Mouse (Mus musculus) heart, adult 2 months (tissue): ENCODE data around the gene Akap2.

Source experiments
- CTCF ChIP-seq: fragments of 200-600 bp; IDR thresholded peaks from 2 replicates; pipeline ENCODE4 v1.8.1; 2022; ENCODE audit warnings: antibody characterized with exemption, mild to moderate bottlenecking, moderate library complexity
- EP300 ChIP-seq: fragments of 200-500 bp; IDR thresholded peaks from 2 replicates; pipeline ENCODE4 v1.6.1; 2011; ENCODE audit warnings: low read depth, low read length, control low read depth; ENCODE audit not compliant: insufficient read depth
- POLR2A ChIP-seq: fragments of 200-500 bp; IDR thresholded peaks from 2 replicates; pipeline ENCODE4 v1.6.1; 2011; ENCODE audit warnings: mild to moderate bottlenecking, low read depth, low read length, control low read depth; ENCODE audit not compliant: insufficient read depth

GRCm38 (mm10) chr4:57867454-57867853, 150.0 kb downstream of the Akap2 start:
- TF ChIP-seq POLR2A (no peak), CTCF (no peak), EP300 (no peak)
